In genomic region chr6:94614346-94614745, GRCm38 (mm10) we compare ENCODE assay signal across 23 mouse cellular contexts.
"Had no signal": no experiment of that assay in that cellular context is flagged by ENCODE, and none has a peak within 500 bp of the region (broad histone marks: within the 10 kb centered on the region; RNA-seq: fewer than 3 reads in every experiment).

No protein-coding gene starts in this region.

- H3K4me1 ChIP-seq: intestine, embryonic 15.5 days; liver, embryonic 13.5 days; liver, embryonic 15.5 days had no signal

- ATAC-seq: forebrain, embryonic 16.5 days; hindbrain, embryonic 16.5 days; inflammation-experienced regulatory T-cells, adult 6 months; intestine, embryonic 15.5 days; intestine, postnatal 0 days; liver, postnatal 0 days had no signal

- H3K27ac ChIP-seq: heart, embryonic 10.5 days; hindbrain, embryonic 10.5 days; hindbrain, embryonic 12.5 days; hindbrain, embryonic 14.5 days; intestine, embryonic 15.5 days; layer of hippocampus, adult 2 months; left cerebral cortex, adult 2 months; limb, embryonic 10.5 days; limb, embryonic 12.5 days; liver, embryonic 13.5 days; liver, embryonic 15.5 days had no signal

- DNase-seq: gastrocnemius, postnatal 14 days; heart, adult 18-20 months; heart, postnatal 10 days; heart, postnatal 4 days; liver; liver, embryonic 13.5 days; liver, postnatal 0 days had no signal

- H3K4me2 ChIP-seq: heart, embryonic 12.5 days; hindbrain, embryonic 12.5 days; hindbrain, embryonic 14.5 days; intestine, embryonic 15.5 days; limb, embryonic 12.5 days; liver, embryonic 11.5 days; liver, embryonic 13.5 days; liver, embryonic 15.5 days had no signal

- H3K27me3 ChIP-seq: heart, embryonic 12.5 days; hindbrain, embryonic 12.5 days; intestine, embryonic 15.5 days; limb, embryonic 12.5 days; liver, embryonic 13.5 days; liver, embryonic 15.5 days had no signal

- H3K4me3 ChIP-seq: heart, embryonic 10.5 days; heart, embryonic 12.5 days; hindbrain, embryonic 10.5 days; hindbrain, embryonic 12.5 days; intestine, embryonic 15.5 days; layer of hippocampus, adult 2 months; left cerebral cortex, adult 2 months; limb, embryonic 10.5 days; limb, embryonic 12.5 days; liver, embryonic 13.5 days; liver, embryonic 15.5 days had no signal

- H3K9me3 ChIP-seq: heart, embryonic 10.5 days; heart, embryonic 12.5 days; hindbrain, embryonic 10.5 days; hindbrain, embryonic 12.5 days; intestine, embryonic 15.5 days; limb, embryonic 10.5 days; limb, embryonic 12.5 days; liver, embryonic 13.5 days; liver, embryonic 15.5 days had no signal

- H3K9ac ChIP-seq: heart, embryonic 12.5 days; hindbrain, embryonic 12.5 days; hindbrain, embryonic 14.5 days; intestine, embryonic 15.5 days; limb, embryonic 12.5 days; liver, embryonic 13.5 days; liver, embryonic 15.5 days; liver, postnatal 0 days had no signal
